Mouse (Mus musculus) lung, postnatal 0 days (tissue): ENCODE results near the gene Gm26992.

Experiments
- CTCF ChIP-seq: IDR thresholded peaks from 2 replicates; pipeline ENCODE4 v1.5.1; 2016; ENCODE audit warnings: antibody characterized with exemption, mild to moderate bottlenecking
- EP300 ChIP-seq: IDR thresholded peaks from 2 replicates; pipeline ENCODE4 v1.6.1; 2016; ENCODE audit warnings: antibody characterized with exemption, mild to moderate bottlenecking, control low read depth

DNA sequence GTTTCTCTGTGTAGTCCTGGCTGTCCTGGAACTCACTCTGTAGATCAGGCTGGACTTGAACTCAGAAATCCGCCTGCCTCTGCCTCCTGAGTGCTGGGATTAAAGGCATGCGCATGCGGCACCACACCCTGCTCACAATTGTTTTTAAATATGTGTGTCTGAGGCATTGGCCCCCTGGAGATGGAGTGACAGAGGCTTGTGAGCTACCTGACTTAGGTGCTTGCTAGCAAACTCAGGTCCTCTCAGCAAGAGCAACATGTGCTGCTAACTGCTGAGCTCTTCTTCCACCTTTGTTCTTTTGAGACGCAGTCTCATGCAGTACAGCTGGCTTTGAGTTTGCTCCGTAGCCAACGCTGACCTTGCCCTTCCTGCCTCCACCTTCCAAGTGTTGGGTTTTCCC is 31.0 kb downstream of the Gm26992 start:
- TF ChIP-seq CTCF (no peak), EP300 (no peak)
